Mouse (Mus musculus) 3T3-L1 (cell line): Measurements from ENCODE around the gene Clrn1.
"Not testable (repeated sequence)": the region's sequence is repeated elsewhere in the genome, so short reads cannot be mapped to it uniquely, and the experiment has no call there.

Experiments used
- DNase-seq: peaks from one replicate; pipeline ENCODE4 v3.0.0-alpha.2; 2015; ENCODE audit warnings: low read depth, low spot score

The Clrn1 gene

DNA sequence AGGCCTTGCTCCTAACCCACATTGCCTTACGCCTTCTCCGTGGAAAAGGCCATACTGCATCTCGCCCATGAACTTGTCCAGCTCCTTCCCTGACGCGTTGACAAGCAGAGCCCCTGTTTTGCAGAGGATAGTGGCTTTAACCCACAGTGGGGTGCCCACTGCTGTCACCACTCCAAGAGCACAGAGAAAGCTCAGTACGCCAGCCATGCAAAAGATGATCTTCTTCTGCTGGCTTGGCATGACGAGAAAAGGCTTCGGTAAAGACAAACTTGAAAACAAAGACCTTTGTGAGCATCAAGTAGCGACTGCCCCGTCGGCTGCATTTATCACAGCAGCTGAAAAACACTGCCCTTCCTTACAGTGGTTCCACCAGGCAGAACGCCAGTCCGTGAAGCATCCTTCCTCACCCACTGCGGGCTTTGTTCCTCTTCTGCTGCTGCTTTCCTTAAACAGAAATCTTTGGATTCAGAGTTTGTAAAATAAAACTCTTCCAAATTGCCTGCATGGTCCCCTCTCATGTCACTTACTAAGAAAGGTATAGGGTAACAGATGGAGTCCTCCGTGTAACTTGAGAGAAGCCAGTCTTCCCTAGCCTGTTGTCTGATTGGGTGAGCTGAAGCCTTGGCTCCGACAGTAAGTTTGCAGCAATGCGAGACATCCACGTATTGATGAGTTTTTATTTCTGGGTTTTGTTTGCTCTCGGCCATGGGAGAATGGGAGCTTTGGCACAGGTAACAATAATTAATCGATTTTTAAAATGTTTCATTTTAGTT is at the start of gene Clrn1:
Gene Clrn1, minus strand, starts transcription at position 540 of the 773 bp plus-strand sequence.
- DNase-seq, result no peak

DNA sequence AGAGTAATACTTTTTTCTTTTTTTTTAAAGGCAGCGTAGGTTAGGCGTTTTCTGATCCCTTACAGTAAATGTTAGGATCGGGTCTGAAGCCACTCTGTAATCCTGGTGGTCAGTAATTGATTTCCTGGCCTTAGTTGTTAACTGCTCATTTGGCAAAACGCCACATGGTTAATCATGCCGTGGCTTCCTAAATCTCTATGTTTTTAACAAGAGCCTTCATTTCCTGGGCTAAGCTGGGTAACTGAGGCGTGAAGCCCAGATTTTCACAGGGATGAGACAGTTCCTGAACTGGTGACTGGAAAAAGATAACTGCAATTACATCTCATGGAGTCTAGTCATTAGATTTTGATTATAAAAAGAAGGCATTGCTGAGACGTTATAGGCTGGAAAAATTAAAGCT is 38.9 kb upstream of the Clrn1 start:
- DNase-seq, result no peak

DNA sequence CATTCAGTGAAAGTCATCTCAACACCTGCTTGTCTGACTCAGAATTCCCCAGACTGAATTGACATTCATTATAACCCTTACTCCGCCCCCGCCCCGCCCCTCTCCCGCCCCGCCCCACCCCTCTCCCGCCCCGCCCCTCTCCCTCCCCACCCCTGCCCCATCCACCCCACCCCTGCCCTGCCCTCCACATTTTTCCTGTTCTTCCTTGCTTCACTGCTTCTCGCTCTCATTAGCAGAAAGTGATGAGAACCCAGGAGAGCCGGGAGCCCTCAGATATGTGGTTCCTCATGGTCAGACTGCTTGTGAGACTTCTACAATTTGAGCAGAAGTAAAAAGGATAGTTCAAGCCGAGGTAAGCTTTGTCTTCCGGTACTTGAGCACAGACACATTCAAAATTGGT is 38.0 kb upstream of the Clrn1 start:
- DNase-seq, result no peak

DNA sequence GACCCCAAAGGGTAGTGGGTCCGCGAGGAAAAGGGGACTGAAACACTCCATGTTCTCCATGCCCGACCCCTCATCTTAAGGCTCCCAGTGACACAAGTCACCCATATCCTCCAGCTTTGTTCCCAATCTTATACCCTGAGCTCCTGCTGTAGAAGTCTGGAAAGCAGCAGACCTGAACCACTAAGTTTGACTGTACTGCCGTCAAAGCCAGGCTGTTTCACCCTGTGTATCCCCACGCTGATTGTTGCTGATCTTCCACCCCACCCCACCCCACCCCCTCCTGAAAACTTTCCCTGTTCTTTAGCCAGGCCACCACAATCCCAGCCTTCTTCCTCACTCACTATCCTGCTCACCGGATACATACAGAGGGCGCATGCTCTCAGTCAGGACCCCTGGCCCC is 37.5 kb upstream of the Clrn1 start:
- DNase-seq, result no peak

DNA sequence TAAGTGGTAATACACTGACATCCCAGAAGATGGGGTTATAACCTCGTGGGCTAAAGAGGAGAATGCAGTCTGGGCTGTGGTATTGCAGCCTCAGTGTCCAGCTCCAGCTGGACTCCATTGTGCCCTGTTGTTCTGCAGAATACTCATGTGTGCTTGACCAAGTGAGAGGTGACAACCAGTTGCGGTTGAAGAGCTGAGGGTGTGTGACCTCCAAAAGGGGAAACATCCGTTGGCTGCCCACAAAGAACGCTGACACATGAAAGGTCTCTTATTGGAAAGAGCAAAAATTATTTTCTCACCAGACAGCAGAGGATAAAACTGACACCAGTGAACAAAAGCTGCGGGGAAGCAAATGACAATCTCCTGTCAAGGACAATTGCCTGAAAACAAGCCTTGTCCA is 36.2 kb upstream of the Clrn1 start:
- DNase-seq, result no peak

DNA sequence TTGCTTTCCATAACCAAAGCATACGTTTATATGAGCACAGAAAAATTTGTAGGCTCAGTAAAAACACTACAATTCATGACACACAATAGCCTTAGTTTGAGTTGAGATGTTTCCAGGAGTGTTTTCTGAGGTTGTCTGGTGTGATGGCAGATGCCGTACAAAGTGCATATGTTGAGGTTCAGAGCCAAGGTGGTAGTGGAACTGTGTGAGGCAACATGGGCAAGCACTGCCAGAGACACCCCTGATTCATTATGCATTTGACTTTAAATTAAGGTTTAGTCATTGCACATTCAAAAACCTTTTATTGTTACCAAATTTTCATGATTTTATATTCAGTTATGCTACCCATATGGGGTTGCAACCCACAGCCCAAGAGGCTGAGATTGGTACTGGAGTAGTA is 19.5 kb upstream of the Clrn1 start:
- DNase-seq, result no peak

DNA sequence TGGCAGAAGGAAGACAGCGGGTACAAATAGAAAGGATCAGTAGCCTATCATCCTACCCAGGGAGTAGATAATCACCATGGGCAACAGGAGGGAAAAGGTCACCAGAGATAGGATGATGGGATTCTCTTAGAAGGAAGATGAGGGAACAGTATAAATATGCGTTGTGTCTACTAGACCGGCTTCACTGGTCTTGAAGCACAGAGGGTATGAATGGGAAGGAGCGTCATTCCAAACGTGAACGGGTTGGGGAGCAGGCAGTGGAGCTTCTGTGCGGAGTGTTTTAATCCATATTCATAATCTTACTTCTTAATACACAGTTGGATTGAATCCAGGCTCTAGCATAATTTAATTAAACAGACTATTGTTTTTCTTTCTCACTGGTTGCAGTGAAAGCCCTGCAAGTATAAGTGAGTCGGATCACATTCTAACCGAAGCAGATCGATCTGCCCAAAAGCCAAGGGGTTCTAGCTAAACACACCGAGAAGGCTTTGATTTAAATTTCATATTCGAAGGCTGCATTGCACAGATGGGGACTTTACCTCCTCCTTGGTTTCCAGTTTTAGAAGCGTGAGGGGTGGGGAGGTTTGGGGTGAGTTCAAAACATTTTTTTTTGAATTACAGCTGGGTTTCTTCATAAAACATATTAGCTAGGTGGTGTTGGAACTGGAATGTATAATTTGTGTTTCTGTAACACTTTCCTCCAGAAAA is 17.1 kb upstream of the Clrn1 start:
- no peak for DNase-seq

DNA sequence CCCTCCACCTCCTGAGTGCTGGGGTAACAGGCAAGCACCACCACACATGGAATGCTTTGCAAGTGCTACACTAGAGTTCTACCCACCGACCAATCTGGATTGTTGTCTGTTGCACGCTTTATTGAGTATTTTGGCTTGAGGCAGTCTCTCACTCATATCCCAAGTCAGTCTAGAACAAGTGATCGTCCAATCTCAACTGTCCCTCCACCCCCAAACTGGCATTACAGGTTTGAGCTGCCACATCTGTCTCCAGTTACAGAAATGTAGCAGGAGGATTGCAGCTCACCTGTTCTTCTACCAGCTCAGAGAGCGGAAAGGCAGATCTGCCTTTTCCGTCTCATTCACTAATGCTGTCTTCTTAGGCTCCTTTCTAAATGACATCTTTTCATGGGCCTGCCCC is 10.0 kb upstream of the Clrn1 start:
- DNase-seq, result no peak

DNA sequence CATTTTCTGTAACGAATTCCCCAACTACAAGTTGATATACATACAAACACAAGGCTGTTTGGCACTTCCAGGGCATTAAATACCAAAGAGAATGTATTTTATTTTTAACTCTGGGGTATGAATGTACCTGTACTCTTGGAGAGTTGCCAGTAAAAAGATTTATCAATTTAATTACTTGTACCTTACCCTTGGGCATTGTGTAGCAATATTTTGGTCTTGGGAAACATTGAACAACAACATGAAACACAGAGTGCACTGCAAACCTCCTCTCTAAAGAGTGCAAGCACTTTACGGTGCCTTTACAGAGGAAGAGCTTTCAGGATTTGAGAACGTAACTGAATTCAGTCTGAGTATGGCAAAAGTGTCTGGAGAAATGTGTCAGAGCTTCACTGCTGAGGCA is 9.4 kb upstream of the Clrn1 start:
- DNase-seq, result no peak

DNA sequence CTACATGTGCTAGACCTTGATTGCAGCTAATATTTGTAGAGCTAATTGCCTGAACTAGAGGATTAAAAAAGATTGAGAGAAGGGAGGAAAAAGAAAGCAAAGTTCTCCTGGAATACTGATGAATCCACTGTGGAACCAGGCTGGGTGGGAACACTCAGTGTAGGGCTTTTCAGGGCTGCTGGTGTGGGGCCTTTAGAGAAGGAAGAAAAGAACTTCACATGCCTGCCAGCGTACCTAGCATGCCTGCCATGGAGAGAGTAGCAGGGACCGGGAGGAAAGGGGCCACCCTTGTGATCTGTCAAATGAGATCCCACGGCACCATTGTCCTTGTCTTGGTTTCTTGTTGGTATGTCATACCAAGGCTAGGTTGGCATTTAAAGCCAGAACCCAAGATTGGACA is 4.5 kb upstream of the Clrn1 start:
- DNase-seq, result no peak

DNA sequence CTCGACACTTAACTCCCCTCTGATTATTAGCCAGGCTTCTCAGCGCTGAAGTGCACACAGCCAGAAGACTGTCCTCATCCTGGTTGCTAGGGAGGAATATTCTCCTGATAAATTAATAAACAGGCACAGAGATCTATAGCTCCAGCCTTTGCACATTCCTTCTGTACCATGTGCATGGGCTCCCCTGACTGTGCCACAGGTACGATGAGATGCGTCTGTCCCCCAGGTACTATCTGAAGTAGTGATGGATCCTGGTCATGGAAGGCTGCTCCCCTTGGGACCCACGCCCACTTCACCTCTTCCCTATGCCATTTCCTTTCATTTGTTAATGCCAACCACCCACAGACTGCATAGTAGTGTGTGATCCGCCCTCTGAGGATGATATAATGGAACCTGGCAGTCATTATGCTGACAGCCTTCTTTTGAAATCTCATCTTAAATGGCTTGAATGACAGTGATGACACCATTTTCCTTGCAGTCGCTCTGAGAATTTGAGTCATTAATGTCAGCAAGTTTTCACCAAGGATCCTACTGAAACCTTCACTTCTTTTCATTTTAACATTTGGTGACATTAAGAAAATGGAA is 3.1 kb upstream of the Clrn1 start:
- DNase-seq, result no peak

DNA sequence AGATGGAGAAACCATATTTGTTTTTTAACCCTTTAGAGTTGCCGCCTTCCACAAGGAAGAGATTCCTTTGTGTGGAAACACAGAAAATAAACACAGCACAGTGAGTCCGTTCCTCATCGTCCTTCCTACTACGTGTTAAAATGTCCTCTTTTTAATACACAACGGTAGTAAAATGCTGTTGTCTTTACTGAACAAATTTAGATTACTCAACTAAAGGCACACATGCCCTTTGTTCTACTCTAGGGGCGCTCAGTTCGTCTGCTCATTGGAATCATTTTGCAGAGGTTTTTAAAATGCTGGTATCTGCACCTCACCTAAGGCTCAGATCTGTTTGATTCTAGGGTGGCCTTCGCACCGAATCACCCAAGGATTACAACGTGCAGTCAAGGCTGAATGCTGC is 2.6 kb upstream of the Clrn1 start:
- no peak for DNase-seq

DNA sequence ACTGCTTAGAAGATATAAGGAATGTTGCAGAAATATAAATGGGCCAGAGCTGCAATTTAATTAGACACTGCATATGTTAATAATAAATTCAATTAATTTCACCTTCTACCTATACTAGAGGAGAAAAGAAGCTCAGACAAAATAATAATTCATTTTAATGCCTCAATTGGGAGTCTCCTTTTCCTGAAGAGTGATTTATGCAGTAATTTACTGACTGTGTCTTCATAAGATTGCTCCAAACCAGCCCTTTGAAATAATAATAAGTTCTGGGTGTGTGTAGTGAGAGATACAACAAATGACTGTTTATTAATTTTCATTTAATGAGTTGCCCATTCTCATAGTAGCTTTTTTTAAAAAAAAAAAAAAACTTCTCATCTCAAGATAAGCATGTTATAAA is 1.6 kb downstream of the Clrn1 start:
- no peak for DNase-seq

DNA sequence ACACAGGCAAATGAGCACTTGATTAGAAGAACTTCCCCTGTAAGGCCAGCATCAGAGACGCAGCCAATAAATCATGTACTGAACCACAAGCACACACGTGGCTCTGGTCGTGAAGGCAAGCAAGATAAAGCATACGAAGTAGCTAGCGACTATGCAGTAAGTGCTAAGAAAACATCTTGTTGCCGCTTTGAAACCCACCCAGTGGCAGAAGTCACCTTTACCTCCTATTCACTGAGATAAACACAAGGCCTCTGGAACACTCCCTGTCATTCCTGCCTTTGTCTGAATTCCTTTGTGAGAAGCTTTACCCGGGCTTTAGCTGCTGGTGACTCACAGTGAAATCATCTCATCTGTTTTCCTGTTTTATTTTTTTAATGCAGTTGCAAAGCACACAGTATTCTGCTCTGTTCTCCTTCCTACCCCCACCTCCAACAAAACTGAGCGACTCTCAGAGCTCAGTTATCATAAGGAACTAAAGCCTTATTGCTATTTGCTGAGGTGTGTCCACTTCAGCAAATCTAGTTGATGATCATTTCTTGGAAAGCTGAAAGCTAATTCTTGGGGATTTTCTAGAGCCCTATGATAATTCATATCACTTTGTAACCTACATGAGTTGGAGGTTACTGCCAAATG is 2.1 kb downstream of the Clrn1 start:
- DNase-seq, result peak; percentile 88

DNA sequence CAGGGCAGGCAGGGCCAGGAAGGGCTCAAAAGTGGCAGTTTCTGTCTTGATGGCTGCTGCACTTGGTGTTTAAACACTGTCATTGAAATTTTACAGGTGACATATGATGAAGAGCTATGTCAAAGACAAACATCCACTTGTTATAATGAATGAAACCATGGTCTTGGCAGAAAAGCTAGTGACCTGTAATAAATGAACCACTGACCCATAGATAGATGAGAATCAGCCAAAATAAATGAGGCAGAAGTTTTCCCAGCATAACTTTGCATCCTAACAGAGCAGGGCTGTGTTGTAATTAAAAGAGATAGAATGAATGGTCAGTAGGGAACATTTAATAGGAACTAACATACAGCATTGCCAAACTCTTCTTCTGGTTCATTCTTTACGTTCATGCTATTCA is 4.1 kb downstream of the Clrn1 start:
- no peak for DNase-seq

DNA sequence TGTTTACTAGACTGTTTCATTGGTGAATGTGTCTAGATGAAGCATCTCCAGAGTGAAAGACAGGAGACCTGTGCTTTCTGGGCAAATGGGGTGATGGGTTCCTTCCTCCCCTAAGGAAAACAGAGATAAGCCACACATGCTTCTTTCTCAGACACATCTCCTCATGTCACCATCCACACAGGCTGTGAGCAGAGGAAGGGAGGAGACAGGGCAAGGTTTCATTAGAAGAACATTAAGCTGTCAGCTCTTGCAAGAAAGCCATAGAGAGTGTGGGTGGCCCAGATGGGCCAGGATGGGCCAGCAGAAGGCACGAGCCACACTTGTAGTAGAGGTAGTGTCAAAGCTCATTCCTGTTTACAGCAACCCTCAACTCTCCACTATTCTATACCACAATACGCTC is 5.0 kb downstream of the Clrn1 start:
- DNase-seq, result no peak

DNA sequence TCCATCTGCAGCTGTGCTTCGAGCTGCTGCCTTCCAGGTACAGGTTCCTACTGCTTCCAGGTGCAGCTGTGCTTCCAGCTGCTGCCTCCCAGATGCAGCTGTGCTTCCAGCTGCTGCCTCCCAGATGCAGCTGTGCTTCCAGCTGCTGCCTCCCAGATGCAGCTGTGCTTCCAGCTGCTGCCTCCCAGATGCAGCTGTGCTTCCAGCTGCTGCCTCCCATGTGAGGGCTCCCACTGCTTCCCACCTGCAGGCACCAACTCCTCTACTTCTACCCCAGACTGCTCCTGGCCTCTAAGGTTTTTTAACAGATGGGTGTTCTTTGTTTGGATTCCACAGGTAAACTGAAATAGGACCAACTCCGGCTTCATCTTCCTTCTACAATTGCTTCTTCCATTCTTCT is 13.3 kb downstream of the Clrn1 start:
- not testable (repeated sequence) for DNase-seq

DNA sequence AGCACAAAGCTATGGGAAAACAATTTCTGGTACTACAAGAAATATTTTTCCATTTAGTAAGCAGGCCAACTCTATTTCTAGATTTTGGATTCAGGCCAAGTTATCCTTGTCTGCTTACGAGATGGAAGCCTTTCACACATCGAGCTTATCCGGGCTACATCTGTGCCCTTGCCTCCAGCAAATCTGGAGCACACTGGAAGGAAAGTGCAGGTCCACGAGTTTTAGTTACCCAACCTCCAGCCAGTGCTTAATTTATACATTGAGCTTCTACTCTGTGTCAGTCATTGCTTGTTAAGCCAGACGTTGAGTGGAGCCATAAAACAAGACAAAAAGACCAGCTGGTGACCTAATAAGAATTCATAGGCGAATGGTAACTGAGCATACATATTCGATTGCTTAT is 19.4 kb downstream of the Clrn1 start:
- DNase-seq, result no peak

DNA sequence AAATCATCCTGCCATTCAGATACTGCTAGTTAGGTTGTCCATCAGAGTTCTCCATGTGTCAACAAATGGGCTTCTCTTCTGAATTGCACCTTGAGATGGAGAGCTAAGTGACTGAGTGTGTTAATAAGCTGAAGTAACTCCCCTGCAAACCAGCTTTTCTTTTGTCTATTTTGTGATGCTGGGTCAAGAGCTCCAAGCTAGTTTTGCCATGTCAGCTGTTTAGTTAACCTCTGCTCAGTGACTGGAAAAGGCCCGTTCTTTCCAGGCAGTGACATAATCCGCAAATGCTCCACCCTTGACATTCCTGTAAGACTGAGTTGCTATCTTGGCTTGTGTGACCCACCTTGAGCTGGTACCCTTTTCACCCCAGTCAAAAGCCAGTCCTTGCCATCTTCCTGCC is 22.2 kb downstream of the Clrn1 start:
- DNase-seq, result no peak

DNA sequence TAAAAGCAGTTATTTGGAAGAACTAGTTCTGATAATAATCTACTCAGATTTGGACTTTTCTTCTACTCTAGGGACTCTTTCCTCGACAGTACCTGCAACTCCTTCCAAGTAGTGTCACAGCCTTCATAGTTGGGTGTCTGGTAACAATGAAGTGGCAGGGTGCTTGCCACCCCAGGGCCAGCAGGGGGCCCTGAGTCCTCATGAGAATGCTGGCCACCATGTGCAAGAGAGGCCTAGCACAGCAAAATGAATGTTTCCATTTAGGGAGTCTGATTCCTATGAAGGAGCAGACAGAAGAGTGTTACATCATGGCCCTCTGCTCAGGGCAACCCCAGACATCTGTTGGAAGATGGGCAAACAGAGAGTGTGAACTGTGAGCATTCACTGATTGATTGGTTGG is 41.7 kb downstream of the Clrn1 start:
- DNase-seq, result peak; percentile 67

DNA sequence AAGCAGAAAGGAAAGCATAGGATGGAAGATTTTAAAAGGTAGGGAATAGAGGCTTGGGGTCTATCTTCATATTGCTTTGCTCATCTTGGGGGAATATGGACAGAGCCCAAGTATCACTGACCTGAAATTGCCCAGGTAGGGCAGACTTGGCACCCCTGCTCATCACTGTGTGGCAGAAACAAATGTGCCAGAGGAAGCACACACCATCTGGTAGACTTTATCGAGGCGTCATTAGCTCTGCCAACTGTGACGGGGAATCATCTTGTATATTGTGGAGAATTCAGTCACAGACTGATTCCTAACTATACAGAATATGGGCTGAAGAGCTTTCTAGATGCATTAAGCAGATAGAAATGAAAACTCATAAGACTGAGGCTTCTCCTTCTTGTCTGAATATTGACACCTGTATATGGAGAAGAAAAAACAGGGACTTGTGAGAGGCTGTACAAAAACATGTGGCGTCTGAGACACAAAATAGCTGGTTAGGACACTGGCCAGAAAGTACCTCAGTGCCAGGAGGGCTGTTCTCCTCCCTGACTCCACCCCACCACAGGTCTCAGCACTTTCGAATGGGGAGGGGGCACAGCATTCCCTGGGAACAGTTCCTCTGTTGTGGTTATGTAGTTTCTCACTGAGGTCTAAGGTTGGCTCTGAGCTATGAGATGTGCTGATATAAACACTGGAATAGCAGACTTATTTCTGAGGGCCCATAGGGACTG is 51.5 kb downstream of the Clrn1 start:
- DNase-seq, result no peak

DNA sequence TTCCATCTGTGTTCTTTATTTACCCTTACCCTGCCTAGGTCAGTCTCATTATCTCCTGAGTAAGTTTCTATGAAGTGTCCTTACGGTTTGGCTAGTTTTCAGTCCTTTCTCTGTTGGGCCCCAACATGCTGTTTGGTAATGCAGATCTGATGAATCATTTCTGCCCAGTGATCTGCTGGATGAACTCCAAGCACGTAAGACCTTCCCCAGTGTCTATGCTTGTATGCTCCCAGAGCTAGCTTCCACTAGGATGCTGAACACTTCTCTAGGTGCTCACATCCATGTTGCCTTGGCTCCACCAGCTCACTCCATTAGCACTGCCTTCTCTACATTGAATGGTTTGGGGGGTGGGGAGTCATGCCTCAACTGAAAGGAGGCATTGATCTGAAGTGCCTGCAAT is 52.3 kb downstream of the Clrn1 start:
- peak; percentile 54 for DNase-seq
